Mouse (Mus musculus) bone marrow, adult 2 months (tissue): ENCODE data around the gene Slc41a2. TPM values are rescaled to one million over a fixed set of nuclear protein-coding genes. Genes with fewer than 3 reads are reported as not detected.

Experiments used
- H3K27ac ChIP-seq: fragments of 200-500 bp; 2 replicates; pipeline ENCODE4 v1.5.1; 2012; ENCODE audit warnings: low read depth, mild to moderate bottlenecking, control low read depth, inconsistent platforms, low read length; ENCODE audit not compliant: control insufficient read depth, poor library complexity, insufficient read depth
- H3K4me1 ChIP-seq: fragments of 200-500 bp; 2 replicates; pipeline ENCODE4 v1.6.1; 2011; ENCODE audit warnings: low read length; ENCODE audit not compliant: control insufficient read depth, insufficient read depth
- H3K4me3 ChIP-seq: fragments of 200-500 bp; replicated peaks from 2 replicates; pipeline ENCODE3; 2011; ENCODE audit warnings: mild to moderate bottlenecking, low read depth, low read length, control low read depth; ENCODE audit not compliant: control insufficient read depth
- CTCF ChIP-seq: fragments of 200-500 bp; IDR thresholded peaks from 2 replicates; pipeline ENCODE4 v1.5.1; 2011; ENCODE audit warnings: low read length, control low read depth; ENCODE audit not compliant: control insufficient read depth, insufficient read depth
- POLR2A ChIP-seq: fragments of 200-500 bp; IDR thresholded peaks from 2 replicates; pipeline ENCODE4 v1.6.1; 2011; ENCODE audit warnings: low read depth, mild to moderate bottlenecking, control low read depth, low read length, borderline replicate concordance; ENCODE audit not compliant: control insufficient read depth
- WGBS: fragments of 180-500 bp; shearing (Covaris S2); methylation state at CpG from one replicate; pipeline ENCODE4 v1.1.7; 2018; 5-methylcytosine and 5-hydroxymethylcytosine counted together
- polyA plus RNA-seq: library from polyadenylated mRNA; stranded (reverse); fragments of >200 nt; gene quantifications from 2 replicates; pipeline ENCODE4 v1.2.4, GENCODE M21; 2011; ENCODE audit warnings: low replicate concordance; ENCODE audit not compliant: missing spikeins, insufficient read depth, insufficient read length

The Slc41a2 gene
- polyA plus RNA-seq, 1 experiment: 2.0 TPM

GRCm38 (mm10) chr10:83330336-83330735 lies 7.3 kb downstream of the Slc41a2 start:
- H3K4me3 ChIP-seq: no peak overlapping the region
- no peaks in the 10 kb centered on the region; the same call in 1 of the 2 replicates for H3K4me1 ChIP-seq
- TF ChIP-seq CTCF (no peak), POLR2A (no peak)
- H3K27ac ChIP-seq: peak overlapping the region; percentile 24; the same call in 1 of the 2 replicates
- 18% methylated on average over 6 of the region's 6 CpGs for WGBS

- Histone ChIP-seq H3K4me1 (no peaks in the 10 kb centered on the region; the same call in 1 of the 2 replicates), H3K27ac (no peak overlapping the region), H3K4me3 (no peak overlapping the region)
- WGBS: 84% methylated on average over 5 of the region's 5 CpGs
- TF ChIP-seq CTCF (no peak), POLR2A (no peak)
These were observed 8.9 kb downstream of the Slc41a2 start for GRCm38 (mm10) chr10:83328791-83329190.

GRCm38 (mm10) chr10:83326648-83327285 lies 10.9 kb downstream of the Slc41a2 start:
- TF ChIP-seq CTCF: no peak

GRCm38 (mm10) chr10:83325903-83326302 lies 11.8 kb downstream of the Slc41a2 start:
- Histone ChIP-seq H3K27ac (no peak overlapping the region), H3K4me1 (no peaks in the 10 kb centered on the region; the same call in 1 of the 2 replicates), H3K4me3 (no peak overlapping the region)
- WGBS: 87% methylated on average over 1 of the region's 1 CpGs
- TF ChIP-seq POLR2A (no peak), CTCF (no peak)

More at GRCm38 (mm10) chr10:83326648-83327285, 10.9 kb downstream of the Slc41a2 start:
- no peaks in the 10 kb centered on the region; the same call in 1 of the 2 replicates for H3K4me1 ChIP-seq
- WGBS: 84% methylated on average over 14 of the region's 14 CpGs
- no peak overlapping the region for H3K27ac ChIP-seq
- no peak overlapping the region for H3K4me3 ChIP-seq

GRCm38 (mm10) chr10:83324871-83325270 lies 12.8 kb downstream of the Slc41a2 start:
- WGBS: 75% methylated on average over 3 of the region's 3 CpGs
- H3K4me1 ChIP-seq: peaks cover 3% of the 10 kb centered on the region; the same call in 1 of the 2 replicates
- no peak overlapping the region for H3K27ac ChIP-seq
- no peak for TF ChIP-seq CTCF
- TF ChIP-seq POLR2A: no peak
- no peak overlapping the region for H3K4me3 ChIP-seq

GRCm38 (mm10) chr10:83322551-83323100 lies 15.1 kb downstream of the Slc41a2 start:
- H3K4me1 ChIP-seq: peaks cover 3% of the 10 kb centered on the region; the same call in 1 of the 2 replicates
- no peak overlapping the region for H3K4me3 ChIP-seq
- WGBS: 46% methylated on average over 7 of the region's 7 CpGs
- H3K27ac ChIP-seq: no peak overlapping the region
- TF ChIP-seq POLR2A (no peak), CTCF (no peak)

GRCm38 (mm10) chr10:83321528-83321927 lies 16.2 kb downstream of the Slc41a2 start:
- Histone ChIP-seq H3K4me3 (no peak overlapping the region), H3K27ac (no peak overlapping the region), H3K4me1 (peaks cover 3% of the 10 kb centered on the region; the same call in 1 of the 2 replicates)
- 40% methylated on average over 6 of the region's 6 CpGs for WGBS
- TF ChIP-seq CTCF: no peak

GRCm38 (mm10) chr10:83320870-83321269 lies 16.8 kb downstream of the Slc41a2 start:
- no peak overlapping the region for H3K27ac ChIP-seq
- peaks cover 3% of the 10 kb centered on the region; the same call in 1 of the 2 replicates for H3K4me1 ChIP-seq
- H3K4me3 ChIP-seq: no peak overlapping the region
- TF ChIP-seq CTCF: no peak
- no peak for TF ChIP-seq POLR2A
- 64% methylated on average over 7 of the region's 7 CpGs for WGBS

- H3K27ac ChIP-seq: no peak overlapping the region
- H3K4me1 ChIP-seq: peaks cover 3% of the 10 kb centered on the region; the same call in 1 of the 2 replicates
- TF ChIP-seq POLR2A: no peak
- WGBS: 70% methylated on average over 6 of the region's 6 CpGs
- no peak overlapping the region for H3K4me3 ChIP-seq
These were observed 17.3 kb downstream of the Slc41a2 start for GRCm38 (mm10) chr10:83320396-83320795.
